Mouse (Mus musculus) ovary, postnatal 10 days (tissue): Measurements from ENCODE around the gene Nck1.

Experiments used
- DNase-seq: peaks from one replicate; pipeline ENCODE4 v3.0.0; 2022; ENCODE audit warnings: low spot score

Nck1 gene

DNA sequence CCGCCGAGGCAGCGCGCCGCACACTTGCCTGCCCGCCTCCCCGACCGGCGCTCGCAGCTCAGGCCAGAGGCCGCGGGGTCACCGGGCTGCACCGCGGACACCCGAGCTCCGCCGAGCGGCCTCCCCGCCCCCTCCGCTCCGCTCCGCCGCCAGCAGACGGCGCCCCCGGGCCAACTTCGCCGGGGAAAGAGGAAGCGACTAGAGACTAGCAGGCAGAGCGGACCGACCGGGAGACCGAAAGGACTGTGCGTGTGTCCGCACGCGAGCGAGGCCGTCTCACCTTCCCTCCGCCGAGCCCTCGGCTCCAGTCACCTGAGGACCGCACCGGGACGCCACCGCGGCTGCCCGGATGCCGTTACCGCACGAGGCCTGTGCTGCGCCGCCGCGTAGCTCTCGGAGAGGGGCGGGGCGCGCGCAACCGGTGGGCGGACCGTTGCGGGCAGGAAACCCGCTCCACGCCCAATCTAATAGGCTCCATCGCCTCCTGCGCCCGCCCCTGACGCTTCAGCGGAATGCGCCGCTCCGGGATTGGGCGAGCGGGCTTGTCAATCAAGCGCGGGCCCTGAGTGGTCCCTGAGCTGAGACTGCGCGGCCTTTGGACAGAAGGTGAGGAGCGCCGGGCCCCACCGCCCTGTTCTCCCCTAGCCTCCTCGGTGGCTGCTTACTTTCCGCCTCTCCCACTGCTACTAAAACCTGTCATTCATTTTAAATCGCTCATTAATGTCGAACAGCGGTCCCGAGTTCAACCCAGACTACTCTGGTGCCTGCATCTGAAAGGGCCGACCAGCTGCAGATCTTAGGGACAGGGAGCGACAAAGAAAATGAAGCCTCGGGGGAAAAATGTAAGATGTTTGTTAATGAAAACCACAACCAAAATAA, at the start of gene Nck1:
Nck1 (minus strand) TSS at position 420 of the 879 bp plus-strand sequence.
- peak; percentile 94 for DNase-seq

DNA sequence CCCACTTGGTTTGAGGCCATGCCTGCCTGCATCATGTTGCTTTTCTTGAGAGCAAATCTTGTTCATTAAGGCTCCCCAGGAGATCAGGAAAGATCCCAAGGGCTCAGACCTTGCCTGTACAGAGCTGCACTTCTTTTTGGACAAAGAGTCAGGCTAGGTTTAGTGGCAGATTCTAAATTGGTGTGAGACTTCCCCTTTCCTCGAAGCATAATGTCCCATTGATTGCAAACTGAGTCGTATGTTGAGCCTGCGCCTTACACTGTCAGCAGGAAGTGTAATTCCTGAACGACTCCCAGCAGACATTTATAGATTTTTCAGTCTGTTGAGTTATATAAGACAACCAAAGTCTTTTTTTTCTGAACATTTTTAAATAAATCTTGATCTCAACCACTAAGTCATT, 44.5 kb upstream of the Nck1 start:
- no peak for DNase-seq

DNA sequence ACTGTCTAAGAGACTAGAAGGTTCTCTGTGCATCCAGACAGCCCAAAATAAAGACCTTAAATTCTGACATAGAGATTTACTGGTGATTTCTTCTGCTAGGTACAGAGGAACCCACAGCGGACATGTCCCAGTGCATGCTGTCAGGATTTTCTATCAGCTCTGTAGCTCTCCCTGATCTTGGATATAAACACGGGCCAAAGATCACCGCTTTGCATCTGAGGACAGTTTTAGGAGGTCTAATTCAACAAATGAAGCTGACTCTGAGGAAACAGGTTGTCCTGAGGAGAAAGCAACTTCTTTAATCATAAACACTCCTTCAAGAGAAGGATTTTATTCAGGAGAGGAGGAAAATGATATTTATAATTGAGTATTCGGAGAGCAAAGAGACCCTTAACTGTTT, 38.1 kb upstream of the Nck1 start:
- no peak for DNase-seq

DNA sequence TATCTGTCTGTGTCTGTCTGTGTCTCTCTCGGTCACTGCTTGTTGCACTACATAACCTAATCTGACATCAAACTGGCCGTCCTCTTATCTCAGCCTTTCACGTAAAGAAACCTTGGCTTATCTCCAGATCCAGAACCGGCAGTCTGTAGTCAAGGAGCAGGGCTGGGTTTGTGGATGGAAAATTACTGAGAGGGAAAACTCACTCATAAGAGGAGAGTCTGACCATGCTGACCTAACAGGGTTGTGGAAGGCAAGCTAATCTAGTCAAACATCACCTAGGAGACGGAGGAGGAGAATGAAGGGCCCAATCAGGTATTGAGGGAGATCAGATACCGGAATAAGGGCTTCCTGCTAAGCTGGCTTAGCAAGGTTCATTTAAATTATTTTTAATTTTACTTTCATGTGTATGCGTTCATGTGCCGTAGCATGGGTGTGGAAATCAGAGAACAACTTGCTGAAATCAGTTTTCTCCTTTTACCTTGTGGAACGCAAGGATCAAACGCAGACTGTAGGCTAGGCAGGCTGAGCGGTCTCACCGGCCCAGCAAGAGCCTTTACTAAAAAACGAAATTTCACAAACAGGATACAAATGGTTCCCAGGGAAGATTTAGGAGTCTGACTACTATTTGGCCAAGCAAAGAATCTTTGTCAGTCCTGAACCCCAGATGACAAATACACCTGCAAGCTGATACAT, 37.1 kb upstream of the Nck1 start:
- no peak for DNase-seq

DNA sequence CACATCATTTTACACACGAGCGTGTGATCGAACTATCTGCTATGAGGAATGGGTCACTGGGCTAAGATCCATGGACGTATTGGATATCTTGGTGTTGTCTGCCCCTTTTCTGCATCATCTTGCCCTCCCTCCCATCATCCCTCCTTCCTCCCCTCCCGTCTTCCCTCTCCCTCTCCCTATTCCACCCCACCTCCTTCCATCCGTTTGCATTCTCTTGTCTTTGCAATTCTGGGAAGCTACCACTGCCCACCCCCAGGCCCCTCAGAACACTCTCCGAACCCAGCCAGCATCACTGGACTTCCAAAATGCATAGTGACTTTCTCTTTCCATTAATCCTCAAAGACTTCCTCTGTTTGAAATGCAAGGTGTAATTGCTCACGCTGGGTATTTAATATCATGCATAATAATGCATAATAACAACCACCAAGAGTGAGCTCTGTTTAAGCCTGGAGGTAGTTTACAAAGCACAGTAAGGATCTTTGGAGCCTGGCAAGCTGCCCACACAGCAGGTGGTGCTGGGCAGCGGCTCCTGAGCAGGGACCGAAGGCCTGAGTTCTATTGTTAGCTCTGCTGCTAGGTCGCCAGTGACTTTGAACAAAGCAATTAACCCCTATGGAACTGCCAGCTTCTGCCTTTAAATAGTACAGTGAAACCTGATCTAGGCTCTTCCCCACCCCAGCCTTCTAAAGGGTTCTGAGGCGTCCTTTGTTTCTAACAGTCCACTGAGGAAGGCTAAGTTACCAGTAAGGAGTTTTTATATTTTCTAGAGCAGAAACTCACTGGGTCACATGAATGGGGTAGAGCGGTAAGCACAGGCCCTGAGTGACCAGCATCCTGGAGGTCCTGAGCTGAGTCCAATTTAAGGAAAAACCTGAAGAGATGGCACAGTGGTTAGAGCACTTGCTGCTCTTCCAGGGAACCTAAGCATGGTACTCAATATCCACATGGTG, 35.9 kb upstream of the Nck1 start:
- DNase-seq = no peak

DNA sequence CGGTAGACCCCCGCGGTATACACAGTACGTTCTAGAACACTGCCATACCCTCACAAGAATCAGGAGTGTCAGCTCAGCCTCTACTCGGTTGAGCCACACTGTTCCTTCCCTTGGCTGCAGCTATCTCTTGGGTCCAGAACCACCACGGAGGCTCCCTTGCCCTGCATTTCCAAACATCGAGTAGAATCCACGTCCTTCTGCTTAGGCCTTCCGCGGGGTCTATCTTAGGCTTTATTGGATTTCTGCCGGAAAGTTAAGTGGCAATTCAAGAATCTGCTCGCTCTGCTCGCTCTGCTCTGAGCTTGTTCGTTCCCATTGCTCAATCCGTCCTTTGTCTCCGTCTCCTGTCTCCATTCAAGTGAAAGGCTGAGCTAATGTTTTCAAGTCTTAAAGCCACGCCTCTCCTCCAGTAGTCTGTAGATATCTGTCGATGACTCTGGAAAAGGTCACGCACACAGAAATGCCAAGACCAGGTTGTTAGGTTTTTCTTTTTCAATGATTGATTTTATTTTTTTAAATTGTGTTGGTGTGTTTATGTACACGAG, 34.3 kb upstream of the Nck1 start:
- no peak for DNase-seq

DNA sequence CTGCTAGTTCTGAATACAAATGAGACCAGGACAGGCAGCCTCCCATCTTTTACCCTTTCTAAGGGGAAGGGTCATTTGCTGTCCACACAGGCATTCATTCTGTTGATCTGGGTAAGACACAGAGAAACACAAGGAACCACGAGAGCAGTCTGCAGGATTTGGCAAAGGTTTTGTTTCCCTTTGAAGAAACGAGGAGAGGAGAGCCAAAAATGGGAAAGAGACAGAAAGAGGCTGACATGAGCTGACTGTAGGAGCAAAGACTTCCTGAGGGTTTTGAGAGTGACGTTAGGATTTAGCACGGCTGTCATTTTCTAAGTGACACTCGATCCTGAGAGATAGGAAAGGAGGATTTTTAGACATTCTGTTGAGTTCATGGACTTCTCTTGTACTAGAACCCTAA, 28.0 kb upstream of the Nck1 start:
- DNase-seq = no peak

DNA sequence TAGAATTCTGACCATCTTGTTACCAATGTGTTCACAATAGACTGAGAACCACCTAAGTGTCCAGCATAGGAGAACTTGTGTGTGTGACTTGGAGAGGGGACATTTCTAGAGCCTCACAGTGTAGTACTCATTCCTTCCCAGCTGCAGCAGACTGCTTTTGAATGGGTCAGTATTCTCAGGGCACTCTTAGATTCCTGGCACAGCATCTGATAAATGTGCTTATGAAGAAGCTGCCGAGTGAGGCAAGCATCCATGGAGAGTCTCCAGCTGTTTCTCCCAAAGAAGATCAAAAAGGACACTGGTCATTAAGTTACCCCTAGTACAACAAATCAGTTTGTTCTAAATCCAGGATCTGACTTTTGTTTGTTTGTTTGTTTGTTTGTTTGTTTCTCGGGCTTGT, 27.4 kb upstream of the Nck1 start:
- no peak for DNase-seq

DNA sequence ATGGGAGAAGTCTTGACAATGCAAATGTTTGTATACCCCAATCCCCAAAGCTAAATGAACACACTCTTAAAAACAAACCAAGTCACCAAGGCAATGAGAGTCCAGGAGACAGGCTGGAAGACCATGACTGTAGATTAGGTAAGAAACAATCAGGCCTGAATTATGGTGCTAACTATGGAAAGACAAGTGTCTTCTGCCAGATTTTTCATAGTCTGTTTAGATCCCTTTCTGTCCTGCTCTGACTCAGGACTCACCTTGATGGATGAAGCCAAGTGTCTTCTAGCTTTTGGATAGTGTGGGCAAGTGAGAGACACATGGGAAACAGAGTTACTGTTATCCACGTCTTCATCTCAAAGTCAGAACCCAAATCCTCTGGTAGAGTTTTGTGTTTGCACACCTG, 25.6 kb upstream of the Nck1 start:
- DNase-seq = no peak

DNA sequence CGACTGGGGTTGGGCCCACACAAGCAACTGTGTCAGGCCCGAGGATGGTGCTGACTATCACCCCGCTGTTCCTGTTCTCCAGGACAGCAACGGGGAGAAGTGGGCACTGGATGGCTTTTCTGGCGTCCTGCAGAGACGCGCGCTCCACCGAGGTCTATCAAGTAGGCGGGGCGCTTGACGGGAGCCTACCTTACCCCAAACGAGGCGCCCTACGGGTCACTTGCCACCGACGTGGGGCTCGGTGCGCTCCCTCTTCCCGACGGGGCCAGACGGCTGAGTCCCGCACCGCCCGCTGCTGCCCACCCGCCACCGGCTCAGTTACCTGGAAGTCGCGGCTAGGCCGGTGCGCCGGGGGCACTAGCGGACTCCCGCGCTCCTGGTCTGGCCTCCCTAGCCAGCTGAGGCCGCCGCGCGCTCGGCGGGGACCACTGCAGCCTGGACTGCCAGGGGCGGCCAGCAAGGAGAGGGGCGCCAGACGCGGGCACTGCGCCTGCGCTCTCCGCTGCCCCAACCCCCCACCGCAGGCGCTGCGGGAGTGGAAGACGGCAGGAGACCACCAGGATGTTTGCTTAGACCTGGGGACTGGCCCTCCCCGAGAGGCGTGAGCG, 24.8 kb upstream of the Nck1 start, which contains the start of gene Slc35g2:
Slc35g2 (minus strand) TSS at position 465 of the 608 bp plus-strand sequence.
- no peak for DNase-seq

DNA sequence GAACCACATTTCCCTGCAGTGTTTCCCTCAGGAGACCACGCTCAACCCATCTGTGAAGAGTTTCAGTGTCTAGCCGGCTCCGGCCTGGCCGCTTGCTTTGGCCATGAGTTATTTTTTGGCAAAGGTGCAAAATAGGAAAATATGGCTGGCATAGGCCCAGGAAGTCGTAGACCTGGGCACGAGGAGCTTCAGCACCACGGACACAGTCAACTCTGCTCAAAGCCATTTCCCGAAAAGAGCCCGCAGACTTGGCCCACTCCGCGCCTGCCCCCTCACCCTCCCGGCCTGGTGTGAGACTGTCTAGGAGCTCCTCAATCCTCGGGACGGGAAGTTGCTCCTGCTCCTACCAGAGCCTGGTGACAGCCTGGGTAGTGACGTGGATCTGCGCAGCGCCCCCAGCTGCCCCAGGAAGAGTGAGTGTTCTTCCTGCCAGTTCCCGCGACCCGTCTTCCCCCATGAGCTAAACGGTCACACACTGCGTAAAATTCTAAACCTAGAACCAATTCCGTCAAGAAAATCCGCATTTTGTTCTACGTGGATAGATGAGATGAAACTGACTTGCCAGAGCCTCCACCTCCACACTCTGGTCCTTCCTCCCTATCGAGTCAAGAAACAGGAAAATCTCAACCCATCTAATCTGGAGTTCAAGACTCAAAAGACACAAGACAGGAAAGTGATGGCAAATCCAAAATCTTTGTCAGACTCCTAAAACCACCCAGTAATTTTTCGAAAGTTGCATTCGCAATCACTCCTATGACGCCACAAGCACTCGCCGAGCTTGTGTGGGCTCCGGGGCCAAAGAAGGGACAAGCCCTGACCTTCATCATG, 24.1 kb upstream of the Nck1 start:
- no peak for DNase-seq

DNA sequence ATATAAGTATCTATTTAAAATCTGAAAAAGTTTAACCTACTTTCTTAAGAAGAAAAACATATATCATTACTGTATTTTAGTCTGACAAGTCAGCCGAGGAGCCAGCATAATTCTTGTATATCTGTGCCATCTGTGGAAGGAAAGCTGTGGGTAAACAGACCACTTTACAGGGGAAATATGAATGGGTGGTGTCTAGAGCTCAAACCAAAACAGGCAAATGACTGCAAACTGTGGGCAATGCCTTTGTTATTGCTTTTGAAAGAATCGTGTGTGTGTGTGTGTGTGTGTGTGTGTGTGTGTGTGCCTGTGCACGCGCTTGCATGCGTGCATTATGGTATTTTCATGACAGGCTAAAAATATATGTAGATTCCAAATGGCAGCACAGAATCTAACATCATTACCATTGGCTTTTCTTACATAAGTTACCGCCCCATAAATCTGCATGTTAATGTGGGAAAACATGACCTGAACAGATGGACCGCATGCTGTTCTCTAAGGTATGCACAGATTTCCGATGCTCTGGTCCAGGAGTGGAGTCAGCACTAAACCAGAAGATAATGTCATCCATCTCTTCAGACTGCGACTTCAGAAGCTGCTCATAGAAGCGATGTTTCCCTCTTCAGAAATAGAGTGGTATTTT, 14.4 kb upstream of the Nck1 start:
- DNase-seq = no peak

DNA sequence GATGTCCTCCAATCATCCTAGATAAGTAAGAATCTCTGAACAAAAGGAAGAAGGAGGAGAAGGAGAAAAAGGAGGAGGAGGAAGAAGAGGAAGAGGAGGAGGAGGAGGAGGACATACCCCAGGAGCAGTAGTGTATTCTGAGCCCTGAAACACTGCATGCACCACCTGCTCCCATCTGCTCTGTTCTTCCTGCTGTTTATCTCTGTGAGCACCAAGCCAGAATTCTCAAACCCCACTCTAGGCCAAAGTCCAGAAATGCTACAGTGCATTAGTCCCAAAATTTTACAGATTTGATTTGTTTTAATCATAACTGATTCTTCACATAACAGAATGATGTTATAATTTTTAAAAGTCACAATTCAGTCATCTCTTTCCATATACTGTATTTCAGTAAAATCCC, 13.1 kb upstream of the Nck1 start:
- DNase-seq = no peak

DNA sequence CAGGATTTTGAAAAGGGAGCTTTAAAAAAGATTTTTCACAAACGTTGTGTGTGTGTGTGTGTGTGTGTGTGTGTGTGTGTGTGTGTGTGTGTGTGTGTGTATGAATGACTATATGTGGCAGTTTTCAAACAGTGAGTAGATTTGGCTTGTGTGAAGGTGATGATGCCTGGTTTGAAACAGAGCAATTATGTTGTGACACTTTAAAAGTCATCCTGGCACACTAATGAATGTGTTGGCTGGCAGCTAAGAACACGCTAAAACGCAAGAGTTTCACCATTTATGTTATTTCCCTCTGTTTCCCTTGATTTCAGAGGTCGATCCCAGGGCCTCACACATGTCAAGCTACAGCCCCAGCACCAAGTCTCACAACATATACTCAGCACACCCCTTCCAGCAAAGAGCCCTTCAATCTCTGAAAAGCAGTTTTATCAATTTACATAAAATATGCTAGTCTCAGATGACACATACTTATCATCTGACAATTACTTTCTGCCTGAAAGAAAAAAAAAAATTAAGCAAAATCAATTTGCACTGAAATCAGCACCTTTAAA, 12.2 kb upstream of the Nck1 start:
- no peak for DNase-seq

DNA sequence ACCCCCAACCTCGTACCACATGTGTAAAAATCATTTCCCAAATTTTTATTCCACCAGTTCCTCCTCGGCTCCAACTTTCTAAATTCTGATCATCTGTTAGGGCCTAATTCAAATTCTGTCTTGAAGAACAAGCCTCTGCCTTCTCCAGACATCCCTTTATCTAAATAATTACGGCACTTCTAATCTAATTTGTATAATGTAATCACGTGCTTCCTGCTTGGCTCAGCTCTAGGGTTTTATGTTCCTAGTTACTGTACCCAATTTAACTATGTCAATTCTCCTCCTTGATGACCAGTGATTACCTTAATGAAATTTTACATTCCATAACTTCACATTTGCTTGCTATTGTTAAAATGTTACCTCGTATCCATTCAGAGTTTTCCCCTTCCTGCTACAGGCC, 9.8 kb upstream of the Nck1 start:
- no peak for DNase-seq

DNA sequence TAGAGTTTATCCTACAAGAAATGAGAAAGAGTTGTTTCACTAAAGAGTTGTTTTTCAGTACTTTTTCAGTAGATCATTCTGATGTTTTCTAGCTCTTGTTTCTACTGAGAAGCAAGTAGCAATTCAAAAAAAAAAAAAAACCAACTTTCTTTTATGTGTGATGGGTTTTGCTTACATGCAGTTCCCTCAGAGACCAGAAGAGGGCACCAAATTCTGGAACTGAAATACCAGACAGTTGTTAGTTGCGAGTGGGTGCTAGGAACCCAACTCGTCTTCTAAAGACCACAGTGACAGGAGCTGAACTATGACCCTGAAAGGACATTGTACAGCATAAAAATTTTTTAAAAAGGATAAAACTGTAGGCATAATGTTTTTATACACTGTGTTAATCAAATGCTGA, 2.4 kb upstream of the Nck1 start:
- no peak for DNase-seq

DNA sequence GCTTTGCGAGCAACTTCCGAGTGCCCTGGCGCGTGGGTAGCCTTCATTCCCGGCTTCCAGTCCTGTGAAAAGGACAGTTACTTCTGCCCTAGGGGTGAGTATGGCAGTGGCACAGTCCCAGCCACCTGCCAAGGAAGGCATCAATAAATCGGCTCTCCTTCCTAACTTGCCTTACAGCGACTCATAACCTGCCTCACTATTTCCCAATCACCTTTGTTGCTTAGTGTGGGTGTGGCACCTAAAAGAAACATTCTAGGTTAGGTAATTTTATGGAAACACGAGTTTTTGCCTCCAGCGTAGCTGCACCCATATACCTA, 618 bp upstream of the Nck1 start:
- no peak for DNase-seq

DNA sequence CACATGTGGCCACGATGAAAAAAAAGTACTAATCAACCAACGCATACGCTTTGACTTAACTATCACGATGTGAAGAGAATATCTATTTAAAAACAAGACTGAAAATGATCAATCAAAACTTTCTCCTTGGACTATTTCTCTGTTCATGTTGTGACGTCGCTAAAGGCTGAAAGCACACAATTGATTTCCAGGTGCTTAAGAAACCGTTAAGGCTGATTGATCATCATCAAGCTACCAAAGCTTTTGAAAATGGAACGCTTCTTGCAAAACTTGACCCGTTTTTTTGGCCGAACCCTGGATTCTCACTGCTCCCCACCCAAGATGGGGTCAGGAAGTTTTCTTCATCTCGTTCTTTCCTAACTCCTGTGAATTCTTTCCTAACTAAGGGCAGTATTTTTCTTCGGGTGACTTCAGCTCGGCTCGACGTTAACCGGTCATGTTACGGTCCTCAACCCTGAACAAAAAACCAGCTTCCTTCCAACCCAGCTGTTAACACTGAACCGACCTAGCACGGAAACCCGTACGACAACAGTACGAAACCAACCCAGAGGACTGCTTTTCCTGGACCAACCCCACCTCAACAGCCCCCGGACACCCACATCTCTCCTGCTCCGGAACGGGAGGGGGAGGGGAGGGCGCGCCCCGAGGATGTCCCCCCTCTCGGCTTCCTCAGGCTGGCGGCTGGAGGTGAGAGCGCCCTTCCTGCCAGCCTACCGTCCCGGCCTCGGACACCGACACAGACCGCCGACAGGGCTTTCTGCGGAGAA, 803 bp downstream of the Nck1 start:
- DNase-seq = no peak

DNA sequence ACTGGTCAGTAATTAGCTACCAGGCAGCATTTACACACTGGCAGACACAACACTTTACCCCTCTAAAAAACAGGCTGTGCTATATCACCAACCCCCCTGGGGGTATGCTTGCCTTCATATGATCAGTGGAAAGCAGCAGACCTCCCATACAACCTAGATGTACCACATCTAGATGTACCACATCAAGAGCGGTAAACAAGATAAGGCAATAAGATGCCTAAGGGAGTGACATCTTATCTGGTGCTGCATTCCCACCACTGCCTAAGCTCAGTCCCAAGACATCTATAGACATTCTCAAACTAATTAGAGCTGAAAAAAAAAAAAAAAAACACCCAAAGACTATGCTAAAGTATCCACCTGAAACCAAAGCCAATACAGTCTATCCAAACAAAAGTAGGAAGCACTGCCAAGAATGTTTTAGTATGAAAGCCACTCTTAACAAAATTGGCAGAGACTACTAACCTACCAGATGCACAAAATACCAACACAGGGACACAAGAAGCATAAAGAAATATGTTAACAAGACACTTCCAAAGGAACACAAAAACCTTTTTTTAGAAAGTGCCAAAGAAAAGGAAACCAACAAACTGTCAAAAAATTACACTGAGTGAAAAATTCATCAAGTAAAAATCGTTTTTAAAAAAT, 10.2 kb downstream of the Nck1 start:
- no peak for DNase-seq
